Mouse (Mus musculus): ENCODE results near the gene Tgfb1i1.

GRCm38 (mm10) chr7:128267391-128267790 is 20.8 kb downstream of the Tgfb1i1 start:
- TF ChIP-seq EP300 (IDR thresholded peaks at IDR 0.05; ENCODE audit: low read length) (no peak), MAX (IDR thresholded peaks at IDR 0.05; ENCODE audit: low read length) (no peak), POLR2A (IDR thresholded peaks at IDR 0.05; ENCODE audit: low read depth, low read length) (no peak), CTCF (conservative IDR thresholded peaks at IDR 0.05 in 1 of 2, IDR thresholded peaks at IDR 0.05 in 1 of 2; ENCODE audit: low read depth in 2 of 2, low read length in 2 of 2) (no peak), GABPA (IDR thresholded peaks at IDR 0.05; ENCODE audit: insufficient replicate concordance, low read depth, low read length) (no peak)

Data from CH12.LX (cell line).